Mouse (Mus musculus): ENCODE measurements around the gene Grin2c.

DNA sequence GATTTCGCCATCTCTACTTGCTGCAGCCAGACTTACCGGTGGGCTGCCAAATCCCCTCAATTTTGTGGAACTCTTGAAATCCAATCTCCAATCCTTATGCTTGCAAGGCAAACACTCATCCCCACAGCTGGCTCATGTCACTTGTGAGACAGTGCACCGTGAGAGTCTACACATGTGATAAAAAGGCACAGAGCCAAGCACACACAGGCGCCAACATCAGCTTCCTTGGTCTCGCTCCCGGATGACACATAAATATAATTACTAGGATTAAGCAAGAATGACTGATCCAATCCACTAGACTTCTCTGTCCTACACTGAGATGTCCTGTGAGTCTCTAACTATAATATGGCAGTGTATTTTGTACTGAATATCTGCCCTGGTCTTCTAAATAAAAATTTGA, 23.9 kb upstream of the Grin2c start:
- no peak for TF ChIP-seq CTCF (IDR thresholded peaks at IDR 0.05; ENCODE audit: extremely low read depth, insufficient read length, insufficient replicate concordance, low read depth, low read length)
- no peak for TF ChIP-seq POLR2A (IDR thresholded peaks at IDR 0.05; ENCODE audit: low read depth, low read length)

All from small intestine, adult 2 months (tissue).